Mouse (Mus musculus): ENCODE results near the gene Lgals9.

DNA sequence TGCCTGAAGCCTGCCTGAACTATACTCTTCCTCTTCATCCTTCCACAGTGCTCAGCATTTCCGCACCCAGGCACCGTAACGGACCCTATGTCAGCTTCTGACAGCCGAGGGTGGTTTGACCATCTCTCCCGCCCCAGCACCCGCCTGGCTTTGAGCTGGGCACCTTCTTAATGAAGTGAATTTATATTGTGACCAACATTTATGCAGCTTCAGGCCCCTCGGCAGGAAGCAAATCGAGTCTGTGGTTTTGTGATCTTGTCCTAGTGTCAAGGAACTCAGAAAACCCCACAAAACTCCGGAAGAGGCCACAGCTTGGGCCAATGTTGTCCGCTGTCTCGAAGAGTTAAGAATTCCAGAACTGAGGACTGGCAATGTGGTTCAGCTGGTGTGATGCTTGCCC lies 48.9 kb upstream of the Lgals9 start:
- TF ChIP-seq POLR2A (IDR thresholded peaks at IDR 0.05; ENCODE audit: extremely low read depth, insufficient read depth, low read length), result no peak
- no peak for TF ChIP-seq CTCF (IDR thresholded peaks at IDR 0.05; ENCODE audit: extremely low read depth, insufficient read depth, low read length)
